Mouse (Mus musculus): ENCODE measurements around the gene Fmo2. TPM values are rescaled to one million over a fixed set of nuclear protein-coding genes. Genes with fewer than 3 reads are reported as not detected.

Fmo2 gene
- 16.0 and 23.8 TPM in 2 replicates for polyA plus RNA-seq (2012; rRNA removed; ENCODE audit: low replicate concordance)

DNA sequence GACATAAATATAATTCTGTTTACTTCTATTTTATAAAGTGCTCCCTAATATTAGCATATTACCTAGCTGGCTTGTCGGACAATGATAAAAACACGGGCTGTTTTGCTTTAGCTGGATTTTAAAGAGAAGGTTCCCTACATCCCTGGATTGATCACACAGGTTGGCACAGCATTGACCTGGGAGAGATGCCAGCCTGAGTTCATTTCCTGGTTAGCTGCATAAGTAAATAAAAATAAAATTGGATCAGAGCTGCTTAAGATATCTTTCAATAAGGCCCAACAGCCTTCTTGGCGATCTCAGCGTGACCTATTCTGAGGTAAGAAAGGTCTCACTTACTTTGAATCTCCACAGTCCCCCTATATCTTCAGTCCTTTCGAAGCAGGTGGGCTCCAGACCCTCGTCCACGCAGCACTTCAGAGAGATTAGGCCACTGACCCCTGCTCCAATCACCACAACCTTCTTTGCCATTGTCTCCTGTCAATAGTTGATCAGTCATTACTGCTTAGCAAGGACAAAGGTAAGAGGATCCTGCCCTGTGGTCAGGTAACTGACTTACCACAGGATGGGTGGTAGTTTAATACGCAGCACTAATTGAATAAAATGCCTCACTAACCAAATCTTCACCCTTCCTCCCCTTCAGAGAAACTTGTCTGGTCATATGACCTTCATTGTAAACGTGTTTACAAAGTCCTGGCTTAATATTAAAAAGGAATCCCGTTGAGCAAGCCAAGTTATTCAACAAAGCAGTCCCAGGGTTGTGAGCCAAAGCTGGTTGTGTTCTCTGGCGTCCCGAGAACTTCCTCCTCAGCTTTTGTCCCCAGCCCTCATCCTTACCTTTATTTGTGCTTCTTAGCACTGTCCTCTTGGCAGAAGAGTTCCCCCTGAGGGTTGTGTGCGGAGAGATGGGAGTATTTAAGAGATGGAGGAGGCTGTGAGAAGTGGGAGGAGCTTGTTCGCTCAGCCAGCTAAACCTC is at the start of gene Fmo2:
Gene Fmo2, minus strand, starts transcription at position 889 of the 974 bp plus-strand sequence.

DNA sequence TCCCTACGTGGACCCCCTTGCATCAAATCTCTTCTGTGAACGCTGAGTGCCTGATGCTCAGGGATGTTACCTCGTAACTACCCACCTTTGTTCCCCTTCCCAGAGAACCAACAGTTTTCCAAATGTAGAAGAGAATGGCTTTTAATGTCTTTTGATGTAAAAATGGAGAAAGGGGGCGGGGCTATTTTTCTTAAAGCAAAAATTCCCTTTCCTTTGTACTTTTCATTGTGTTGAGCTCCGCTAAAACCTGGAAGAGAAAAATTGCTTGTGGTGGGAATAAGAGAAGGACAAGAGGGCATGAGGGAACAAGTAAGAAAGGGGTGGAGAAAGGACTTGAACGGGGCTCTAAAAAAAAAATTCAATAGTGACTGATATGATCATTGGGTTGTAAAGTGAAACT is 38.9 kb upstream of the Fmo2 start, which contains the start of gene Fmo6:
Gene Fmo6, minus strand, starts transcription at position 101 of the 400 bp plus-strand sequence.

DNA sequence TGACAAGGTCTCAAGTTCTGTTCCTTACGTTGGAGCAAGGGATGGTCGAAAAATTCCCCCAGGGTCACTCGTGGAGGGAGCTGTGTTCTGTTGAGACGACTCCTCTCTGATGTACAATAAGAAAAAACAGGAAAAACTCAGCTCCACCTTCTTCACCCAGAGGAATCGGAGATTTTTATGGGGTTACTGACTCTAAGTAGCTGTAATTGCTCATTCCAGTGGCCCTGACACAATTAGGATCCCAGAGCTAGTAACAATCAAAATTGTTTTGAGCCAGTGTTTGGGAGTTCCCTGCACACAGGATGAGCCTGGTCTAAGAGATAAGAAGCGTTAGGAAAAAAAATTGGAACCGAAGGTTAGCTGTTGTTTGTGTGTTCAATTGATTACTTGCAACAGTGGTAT is 32.2 kb downstream of the Fmo2 start, which contains the start of gene Fmo1:
Gene Fmo1, minus strand, starts transcription at position 331 of the 402 bp plus-strand sequence.

Other genes starting within 250 kb of the Fmo2 start
- gene Myocos, start 240.5 kb downstream of the Fmo2 start, polyA plus RNA-seq (2012; rRNA removed; ENCODE audit: low replicate concordance), result not detected in 2 replicates
- gene Prrc2c, start 158.2 kb downstream of the Fmo2 start, polyA plus RNA-seq (2012; rRNA removed; ENCODE audit: low replicate concordance), result 20.2 and 49.4 TPM in 2 replicates
- gene Fmo4, start 84.8 kb downstream of the Fmo2 start, polyA plus RNA-seq (2012; rRNA removed; ENCODE audit: low replicate concordance), result 0.48 and 1.0 TPM in 2 replicates
- gene Fmo1, start 32.1 kb downstream of the Fmo2 start, polyA plus RNA-seq (2012; rRNA removed; ENCODE audit: low replicate concordance), result 102 and 125 TPM in 2 replicates
- gene Fmo6, start 38.8 kb upstream of the Fmo2 start, polyA plus RNA-seq (2012; rRNA removed; ENCODE audit: low replicate concordance), result 0.13 TPM in 1 of 2 replicates, not detected in the other
- gene Fmo3, start 85.8 kb upstream of the Fmo2 start, polyA plus RNA-seq (2012; rRNA removed; ENCODE audit: low replicate concordance), result not detected in 2 replicates
- not detected in 2 replicates for gene Mroh9, start 186.9 kb upstream of the Fmo2 start, polyA plus RNA-seq (2012; rRNA removed; ENCODE audit: low replicate concordance)

Measured in subcutaneous adipose tissue, adult 2 months (tissue).